Mouse (Mus musculus) hindbrain, embryonic 14.5 days (tissue): ENCODE measurements around the gene Vmo1. TPM values are rescaled to one million over a fixed set of nuclear protein-coding genes. Genes with fewer than 3 reads are reported as not detected.

ENCODE experiments used
- ATAC-seq: fragments of 200-750 bp; cut with Nextera tagmentation; 2 replicates; pipeline ENCODE4 v1.8.0; 2017; ENCODE audit warnings: moderate number of reproducible peaks, mild to moderate bottlenecking, moderate TSS enrichment, moderate library complexity; ENCODE audit not compliant: low FRiP score
- DNase-seq: peaks from one replicate; pipeline ENCODE4 v3.0.0-alpha.2; 2015; ENCODE audit warnings: low spot score
- H3K27ac ChIP-seq: fragments of 300-500 bp; sonication (generic); 2 replicates; pipeline ENCODE4 v1.5.1; 2014; ENCODE audit warnings: mild to moderate bottlenecking, moderate library complexity
- H3K27me3 ChIP-seq: fragments of 300-500 bp; sonication (generic); 2 replicates; pipeline ENCODE4 v1.6.1; 2014; ENCODE audit warnings: mild to moderate bottlenecking, low read length, mixed read lengths; ENCODE audit not compliant: control insufficient read depth, insufficient read depth
- H3K36me3 ChIP-seq: fragments of 300-500 bp; sonication (generic); replicated peaks from 2 replicates; pipeline ENCODE4 v1.6.1; 2014; ENCODE audit not compliant: control insufficient read depth, insufficient read depth
- H3K4me1 ChIP-seq: fragments of 300-500 bp; sonication (generic); replicated peaks from 2 replicates; pipeline ENCODE4 v1.6.1; 2014; ENCODE audit warnings: antibody characterized with exemption, low read length, mixed read lengths; ENCODE audit not compliant: control insufficient read depth, insufficient read depth
- H3K4me2 ChIP-seq: fragments of 300-500 bp; sonication (generic); replicated peaks from 2 replicates; pipeline ENCODE4 v1.6.1; 2014; ENCODE audit warnings: mild to moderate bottlenecking, moderate library complexity
- H3K4me3 ChIP-seq: fragments of 300-500 bp; sonication (generic); replicated peaks from 2 replicates; pipeline ENCODE4 v1.5.1; 2014; ENCODE audit warnings: mild to moderate bottlenecking, low read length
- H3K9ac ChIP-seq: fragments of 300-500 bp; sonication (generic); 2 replicates; pipeline ENCODE4 v1.6.1; 2014
- H3K9me3 ChIP-seq: fragments of 300-500 bp; sonication (generic); 2 replicates; pipeline ENCODE4 v1.6.1; 2016; ENCODE audit warnings: low read length; ENCODE audit not compliant: control insufficient read depth
- WGBS: fragments of 180-500 bp; shearing (Covaris S2); extraction: QIAGEN DNeasy Blood & Tissue Kit; methylation state at CpG from one replicate; pipeline ENCODE4 v1.1.7; 2014; 5-methylcytosine and 5-hydroxymethylcytosine counted together
- polyA plus RNA-seq: library from polyadenylated mRNA; unstranded; fragments of >200 nt; fragmentation: Nextera tagmentation; extraction: Ambion mirVana; gene quantifications from 2 replicates; pipeline ENCODE4 v1.2.1, GENCODE M21; 2014

Vmo1 gene
- polyA plus RNA-seq, 1 experiment from 2014 or later: not detected

DNA sequence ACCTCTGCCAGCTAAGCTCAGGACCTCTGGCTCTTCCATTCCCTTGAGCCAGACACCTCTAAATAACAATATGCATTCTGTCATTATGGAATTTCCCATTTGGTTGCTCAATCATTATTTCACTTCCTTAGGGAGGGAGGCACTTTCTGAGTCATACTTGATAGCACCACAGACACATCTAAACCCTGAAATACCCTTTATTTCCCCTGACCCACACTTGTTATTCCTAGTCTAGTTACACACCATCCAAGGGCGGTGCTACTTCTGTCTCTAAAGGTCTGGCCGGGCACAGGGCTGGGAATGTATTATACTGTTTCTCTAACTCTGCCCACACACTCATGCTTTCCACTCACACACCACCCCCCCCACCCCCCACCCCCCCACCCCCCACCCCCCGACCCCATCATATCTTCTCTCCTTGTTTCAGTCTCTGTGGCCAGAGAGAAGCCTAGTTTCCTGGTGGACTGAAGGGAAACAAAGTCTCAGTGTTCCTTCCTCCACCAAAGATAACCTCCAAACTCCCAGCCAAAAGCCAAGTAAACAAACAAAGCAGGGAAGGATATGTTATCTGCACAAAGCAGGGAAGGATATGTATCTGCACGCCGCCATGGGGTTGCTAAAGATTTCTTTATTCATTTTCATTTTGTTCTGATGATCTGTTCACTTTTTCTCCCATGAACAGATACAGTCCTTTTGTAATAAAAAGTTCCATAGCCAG, 46.4 kb downstream of the Vmo1 start:
- peaks cover 21% of the 10 kb centered on the region for H3K27me3 ChIP-seq
- no peak for DNase-seq
- no peaks in the 10 kb centered on the region for H3K9me3 ChIP-seq
- no peak for ATAC-seq
- no peak overlapping the region for H3K4me2 ChIP-seq
- no peaks in the 10 kb centered on the region for H3K36me3 ChIP-seq
- H3K27ac ChIP-seq: no peak overlapping the region
- H3K9ac ChIP-seq: no peak overlapping the region
- WGBS: 91% methylated on average over 5 of the region's 5 CpGs
- H3K4me3 ChIP-seq: no peak overlapping the region
- H3K4me1 ChIP-seq: 0 out of 2 replicates have a peak, but pooled peaks cover 4% of the 10 kb centered on the region

GRCm38 (mm10) chr11:70465824-70466223, 48.6 kb downstream of the Vmo1 start:
- no peaks in the 10 kb centered on the region for H3K36me3 ChIP-seq
- peak overlapping the region; percentile 26; the same call in 1 of the 2 replicates for H3K9ac ChIP-seq
- H3K4me1 ChIP-seq: 0 out of 2 replicates have a peak, but pooled peaks cover 4% of the 10 kb centered on the region
- WGBS: 14% methylated on average over 23 of the region's 23 CpGs
- peak overlapping the region; percentile 43 for H3K4me2 ChIP-seq
- peaks cover 30% of the 10 kb centered on the region for H3K27me3 ChIP-seq
- H3K9me3 ChIP-seq: no peaks in the 10 kb centered on the region
- no peak overlapping the region for H3K4me3 ChIP-seq
- DNase-seq (no peak), ATAC-seq (no peak)
- no peak overlapping the region for H3K27ac ChIP-seq

- H3K4me2 ChIP-seq: peak overlapping the region; percentile 43
- no peak overlapping the region for H3K4me3 ChIP-seq
- H3K4me1 ChIP-seq: 0 out of 2 replicates have a peak, but pooled peaks cover 4% of the 10 kb centered on the region
- ATAC-seq (no peak), DNase-seq (no peak)
- H3K36me3 ChIP-seq: no peaks in the 10 kb centered on the region
- H3K27me3 ChIP-seq: peaks cover 37% of the 10 kb centered on the region
- no peak overlapping the region for H3K27ac ChIP-seq
- H3K9me3 ChIP-seq: no peaks in the 10 kb centered on the region
- 28% methylated on average over 16 of the region's 16 CpGs for WGBS
- peak overlapping the region; percentile 26; the same call in 1 of the 2 replicates for H3K9ac ChIP-seq
These were observed 49.2 kb downstream of the Vmo1 start for GRCm38 (mm10) chr11:70465211-70465610.

DNA sequence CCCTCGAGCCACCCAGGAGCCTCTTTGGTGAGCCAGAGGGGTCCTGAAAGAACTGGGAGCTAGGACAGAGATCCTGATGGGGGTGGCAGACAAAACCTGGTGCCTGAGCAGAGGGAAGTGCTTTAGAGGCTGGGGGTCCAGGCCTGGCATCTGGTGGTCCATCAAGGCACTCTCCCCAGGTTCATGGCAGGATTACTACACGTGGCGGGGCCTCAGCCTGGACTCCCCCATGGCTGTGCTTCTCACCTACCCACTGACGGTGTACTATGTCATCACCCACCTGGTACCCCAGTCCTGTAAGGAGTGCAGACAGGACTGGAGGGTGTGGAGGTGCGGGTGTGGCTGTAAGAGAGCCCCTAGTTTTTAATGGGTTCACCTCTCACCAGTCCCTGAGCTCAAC, 50.4 kb downstream of the Vmo1 start:
- Histone ChIP-seq H3K9me3 (no peaks in the 10 kb centered on the region), H3K27ac (no peak overlapping the region), H3K27me3 (peaks cover 49% of the 10 kb centered on the region), H3K9ac (no peak overlapping the region), H3K4me2 (no peak overlapping the region), H3K36me3 (no peaks in the 10 kb centered on the region), H3K4me3 (no peak overlapping the region), H3K4me1 (peaks cover 4% of the 10 kb centered on the region; the same call in 1 of the 2 replicates)
- DNase-seq (no peak), ATAC-seq (no peak)
- 87% methylated on average over 5 of the region's 5 CpGs for WGBS

Other genes with a start within 250 kb of the Vmo1 start
- gene Alox12e, start 192.0 kb downstream of the Vmo1 start, polyA plus RNA-seq: not detected in 2 replicates
- 0.11 TPM in 1 of 2 replicates, not detected in the other for gene Alox15, start 162.6 kb downstream of the Vmo1 start, polyA plus RNA-seq
- 29.9 and 33.0 TPM in 2 replicates for gene Pelp1, start 104.6 kb downstream of the Vmo1 start, polyA plus RNA-seq
- 55.9 and 61.2 TPM in 2 replicates for gene Arrb2, start 82.0 kb downstream of the Vmo1 start, polyA plus RNA-seq
- gene Med11, start 62.7 kb downstream of the Vmo1 start, polyA plus RNA-seq: 41.8 and 45.8 TPM in 2 replicates
- gene Zmynd15, start 55.2 kb downstream of the Vmo1 start, polyA plus RNA-seq: 0.50 and 0.95 TPM in 2 replicates
- 7.8 and 10.2 TPM in 2 replicates for gene Cxcl16, start 54.6 kb downstream of the Vmo1 start, polyA plus RNA-seq
- gene Tm4sf5, start 9.4 kb downstream of the Vmo1 start, polyA plus RNA-seq: 2.9 and 3.0 TPM in 2 replicates
- 0.27 and 0.28 TPM in 2 replicates for gene Gltpd2, start 4.6 kb upstream of the Vmo1 start, polyA plus RNA-seq
- gene Psmb6, start 10.8 kb upstream of the Vmo1 start, polyA plus RNA-seq: 747 and 789 TPM in 2 replicates
- not detected in 2 replicates for gene Gm40193, start 18.3 kb upstream of the Vmo1 start, polyA plus RNA-seq
- 14.2 and 16.4 TPM in 2 replicates for gene Pld2, start 25.4 kb upstream of the Vmo1 start, polyA plus RNA-seq
- gene Mink1, start 48.3 kb upstream of the Vmo1 start, polyA plus RNA-seq: 19.5 and 21.5 TPM in 2 replicates
- gene 4930544D05Rik, start 101.2 kb upstream of the Vmo1 start, polyA plus RNA-seq: not detected in 2 replicates
- not detected in 2 replicates for gene Chrne, start 104.6 kb upstream of the Vmo1 start, polyA plus RNA-seq
- gene Gp1ba, start 124.5 kb upstream of the Vmo1 start, polyA plus RNA-seq: 0.29 and 0.43 TPM in 2 replicates
- gene Rnf167, start 132.6 kb upstream of the Vmo1 start, polyA plus RNA-seq: 90.6 and 93.4 TPM in 2 replicates
- gene Slc25a11, start 132.9 kb upstream of the Vmo1 start, polyA plus RNA-seq: 158 TPM in 2 replicates
- gene Pfn1, start 140.0 kb upstream of the Vmo1 start, polyA plus RNA-seq: 662 and 703 TPM in 2 replicates
- 6.4 and 7.8 TPM in 2 replicates for gene Eno3, start 142.6 kb upstream of the Vmo1 start, polyA plus RNA-seq
- gene Spag7, start 154.8 kb upstream of the Vmo1 start, polyA plus RNA-seq: 94.8 and 115 TPM in 2 replicates
- gene Camta2, start 173.5 kb upstream of the Vmo1 start, polyA plus RNA-seq: 24.2 and 26.1 TPM in 2 replicates
- 1.4 and 1.9 TPM in 2 replicates for gene Inca1, start 185.5 kb upstream of the Vmo1 start, polyA plus RNA-seq
- 4.9 and 6.8 TPM in 2 replicates for gene Kif1c, start 185.9 kb upstream of the Vmo1 start, polyA plus RNA-seq
- gene Zfp3, start 249.6 kb upstream of the Vmo1 start, polyA plus RNA-seq: 16.9 and 18.1 TPM in 2 replicates